Mouse (Mus musculus): ENCODE results near the gene Bace1. TPM values are rescaled to one million over a fixed set of nuclear protein-coding genes. Genes with fewer than 3 reads are reported as not detected.
"Not testable (repeated sequence)": the region's sequence is repeated elsewhere in the genome, so short reads cannot be mapped to it uniquely, and the experiment has no call there.

Bace1 gene
- polyA plus RNA-seq, 1 experiment from 2014 or later, result 42.9 TPM

GRCm38 (mm10) chr9:45843007-45843406 is 4.6 kb downstream of the Bace1 start:
- H3K4me1 ChIP-seq (ENCODE audit: control insufficient read depth, insufficient read depth, low read depth, low read length), result peaks cover 35% of the 10 kb centered on the region

GRCm38 (mm10) chr9:45843780-45844179 is 5.4 kb downstream of the Bace1 start:
- WGBS, result 88% methylated on average over 1 of the region's 1 CpGs
- no peak overlapping the region for H3K4me2 ChIP-seq (ENCODE audit: low read length)
- no peaks in the 10 kb centered on the region for H3K27me3 ChIP-seq (replicated peaks; ENCODE audit: control insufficient read depth, insufficient read depth, low read length)
- no peak overlapping the region for H3K27ac ChIP-seq (ENCODE audit: low read depth, low read length)
- H3K9ac ChIP-seq (ENCODE audit: low read depth, low read length), result no peak overlapping the region
- no peak for ATAC-seq
- no peak overlapping the region for H3K4me3 ChIP-seq (ENCODE audit: low read length)
- no peaks in the 10 kb centered on the region for H3K9me3 ChIP-seq (ENCODE audit: control insufficient read depth, low read length)
- no peaks in the 10 kb centered on the region for H3K36me3 ChIP-seq (ENCODE audit: control insufficient read depth, insufficient read depth, low read length)
- peaks cover 35% of the 10 kb centered on the region for H3K4me1 ChIP-seq (ENCODE audit: control insufficient read depth, insufficient read depth, low read depth, low read length)

More at GRCm38 (mm10) chr9:45843007-45843406, 4.6 kb downstream of the Bace1 start:
- H3K27me3 ChIP-seq (replicated peaks; ENCODE audit: control insufficient read depth, insufficient read depth, low read length), result no peaks in the 10 kb centered on the region
- H3K4me3 ChIP-seq (ENCODE audit: low read length), result no peak overlapping the region
- no peak overlapping the region for H3K9ac ChIP-seq (ENCODE audit: low read depth, low read length)
- 77% methylated on average over 5 of the region's 5 CpGs for WGBS
- H3K27ac ChIP-seq (ENCODE audit: low read depth, low read length), result no peak overlapping the region
- H3K4me2 ChIP-seq (ENCODE audit: low read length), result no peak overlapping the region
- no peak for ATAC-seq
- H3K36me3 ChIP-seq (ENCODE audit: control insufficient read depth, insufficient read depth, low read length), result no peaks in the 10 kb centered on the region
- H3K9me3 ChIP-seq (ENCODE audit: control insufficient read depth, low read length), result no peaks in the 10 kb centered on the region

GRCm38 (mm10) chr9:45845541-45845940 is 7.2 kb downstream of the Bace1 start:
- Histone ChIP-seq H3K9me3 (ENCODE audit: control insufficient read depth, low read length) (no peaks in the 10 kb centered on the region), H3K4me2 (ENCODE audit: low read length) (no peak overlapping the region), H3K27me3 (replicated peaks; ENCODE audit: control insufficient read depth, insufficient read depth, low read length) (no peaks in the 10 kb centered on the region), H3K4me3 (ENCODE audit: low read length) (no peak overlapping the region), H3K4me1 (ENCODE audit: control insufficient read depth, insufficient read depth, low read depth, low read length) (peaks cover 33% of the 10 kb centered on the region), H3K9ac (ENCODE audit: low read depth, low read length) (no peak overlapping the region), H3K36me3 (ENCODE audit: control insufficient read depth, insufficient read depth, low read length) (no peaks in the 10 kb centered on the region), H3K27ac (ENCODE audit: low read depth, low read length) (no peak overlapping the region)
- 66% methylated on average over 3 of the region's 3 CpGs for WGBS
- ATAC-seq, result no peak

- H3K27me3 ChIP-seq (replicated peaks; ENCODE audit: control insufficient read depth, insufficient read depth, low read length); H3K27ac ChIP-seq (ENCODE audit: low read depth, low read length); H3K9me3 ChIP-seq (ENCODE audit: control insufficient read depth, low read length); H3K9ac ChIP-seq (ENCODE audit: low read depth, low read length); ATAC-seq; H3K36me3 ChIP-seq (ENCODE audit: control insufficient read depth, insufficient read depth, low read length); H3K4me3 ChIP-seq (ENCODE audit: low read length); H3K4me2 ChIP-seq (ENCODE audit: low read length): not testable (repeated sequence)
- H3K4me1 ChIP-seq (ENCODE audit: control insufficient read depth, insufficient read depth, low read depth, low read length), result peaks cover 33% of the 10 kb centered on the region
- WGBS, result 67% methylated on average over 2 of the region's 2 CpGs
Measured at GRCm38 (mm10) chr9:45846176-45846575, 7.8 kb downstream of the Bace1 start.

- no peak for ATAC-seq
- Histone ChIP-seq H3K27ac (ENCODE audit: low read depth, low read length) (no peak overlapping the region), H3K9ac (ENCODE audit: low read depth, low read length) (no peak overlapping the region), H3K4me2 (ENCODE audit: low read length) (no peak overlapping the region), H3K4me1 (ENCODE audit: control insufficient read depth, insufficient read depth, low read depth, low read length) (peaks cover 25% of the 10 kb centered on the region), H3K4me3 (ENCODE audit: low read length) (no peak overlapping the region), H3K36me3 (ENCODE audit: control insufficient read depth, insufficient read depth, low read length) (no peaks in the 10 kb centered on the region), H3K9me3 (ENCODE audit: control insufficient read depth, low read length) (no peaks in the 10 kb centered on the region), H3K27me3 (replicated peaks; ENCODE audit: control insufficient read depth, insufficient read depth, low read length) (no peaks in the 10 kb centered on the region)
- WGBS, result 87% methylated on average over 5 of the region's 5 CpGs
Measured at GRCm38 (mm10) chr9:45846891-45847460, 8.6 kb downstream of the Bace1 start.

GRCm38 (mm10) chr9:45849528-45850408 is 11.4 kb downstream of the Bace1 start:
- 60% methylated on average over 9 of the region's 9 CpGs for WGBS
- Histone ChIP-seq H3K27me3 (replicated peaks; ENCODE audit: control insufficient read depth, insufficient read depth, low read length) (no peaks in the 10 kb centered on the region), H3K27ac (ENCODE audit: low read depth, low read length) (peak overlapping the region; percentile 68), H3K9me3 (ENCODE audit: control insufficient read depth, low read length) (no peaks in the 10 kb centered on the region), H3K4me2 (ENCODE audit: low read length) (no peak overlapping the region), H3K4me1 (ENCODE audit: control insufficient read depth, insufficient read depth, low read depth, low read length) (peaks cover 19% of the 10 kb centered on the region), H3K4me3 (ENCODE audit: low read length) (no peak overlapping the region), H3K9ac (ENCODE audit: low read depth, low read length) (no peak overlapping the region), H3K36me3 (ENCODE audit: control insufficient read depth, insufficient read depth, low read length) (peaks cover 4% of the 10 kb centered on the region)
- ATAC-seq, result peak; percentile 72

- 79% methylated on average over 8 of the region's 8 CpGs for WGBS
- H3K9me3 ChIP-seq (ENCODE audit: control insufficient read depth, low read length), result no peaks in the 10 kb centered on the region
- peaks cover 8% of the 10 kb centered on the region for H3K36me3 ChIP-seq (ENCODE audit: control insufficient read depth, insufficient read depth, low read length)
- no peaks in the 10 kb centered on the region for H3K27me3 ChIP-seq (replicated peaks; ENCODE audit: control insufficient read depth, insufficient read depth, low read length)
- no peak overlapping the region for H3K4me2 ChIP-seq (ENCODE audit: low read length)
- peaks cover 19% of the 10 kb centered on the region for H3K4me1 ChIP-seq (ENCODE audit: control insufficient read depth, insufficient read depth, low read depth, low read length)
- peak overlapping the region; percentile 68; the same call in 1 of the 2 replicates for H3K27ac ChIP-seq (ENCODE audit: low read depth, low read length)
- H3K9ac ChIP-seq (ENCODE audit: low read depth, low read length), result peak overlapping the region; percentile 17; the same call in 1 of the 2 replicates
- no peak for ATAC-seq
- no peak overlapping the region for H3K4me3 ChIP-seq (ENCODE audit: low read length)
Measured at GRCm38 (mm10) chr9:45850528-45851155, 12.3 kb downstream of the Bace1 start.

- Histone ChIP-seq H3K9me3 (ENCODE audit: control insufficient read depth, low read length) (no peaks in the 10 kb centered on the region), H3K4me2 (ENCODE audit: low read length) (no peak overlapping the region), H3K27me3 (replicated peaks; ENCODE audit: control insufficient read depth, insufficient read depth, low read length) (no peaks in the 10 kb centered on the region), H3K27ac (ENCODE audit: low read depth, low read length) (no peak overlapping the region), H3K36me3 (ENCODE audit: control insufficient read depth, insufficient read depth, low read length) (peaks cover 10% of the 10 kb centered on the region), H3K4me3 (ENCODE audit: low read length) (no peak overlapping the region), H3K4me1 (ENCODE audit: control insufficient read depth, insufficient read depth, low read depth, low read length) (peaks cover 19% of the 10 kb centered on the region), H3K9ac (ENCODE audit: low read depth, low read length) (no peak overlapping the region)
- WGBS, result 72% methylated on average over 5 of the region's 5 CpGs
- no peak for ATAC-seq
Measured at GRCm38 (mm10) chr9:45851330-45851729, 12.9 kb downstream of the Bace1 start.

- 100% methylated on average over 2 of the region's 2 CpGs for WGBS
- Histone ChIP-seq H3K27me3 (replicated peaks; ENCODE audit: control insufficient read depth, insufficient read depth, low read length) (no peaks in the 10 kb centered on the region), H3K4me3 (ENCODE audit: low read length) (no peak overlapping the region), H3K4me1 (ENCODE audit: control insufficient read depth, insufficient read depth, low read depth, low read length) (peaks cover 19% of the 10 kb centered on the region), H3K9ac (ENCODE audit: low read depth, low read length) (no peak overlapping the region), H3K9me3 (ENCODE audit: control insufficient read depth, low read length) (no peaks in the 10 kb centered on the region), H3K27ac (ENCODE audit: low read depth, low read length) (no peak overlapping the region), H3K36me3 (ENCODE audit: control insufficient read depth, insufficient read depth, low read length) (peaks cover 12% of the 10 kb centered on the region), H3K4me2 (ENCODE audit: low read length) (no peak overlapping the region)
- no peak for ATAC-seq
Measured at GRCm38 (mm10) chr9:45851776-45852175, 13.4 kb downstream of the Bace1 start.
